Mouse (Mus musculus): ENCODE results near the gene Oxt.

Gene Oxt

GRCm38 (mm10) chr2:130575873-130576272, at the start of gene Oxt:
TSS of gene Oxt (plus strand) at chr2:130576173.
- DNase-seq (ENCODE audit: low spot score), result no peak

GRCm38 (mm10) chr2:130528457-130528856, 47.5 kb upstream of the Oxt start:
- no peak for DNase-seq (ENCODE audit: low spot score)

- no peak for DNase-seq (ENCODE audit: low spot score)
These were observed 46.7 kb upstream of the Oxt start for GRCm38 (mm10) chr2:130529290-130529689.

- no peak for DNase-seq (ENCODE audit: low spot score)
These were observed 46.0 kb upstream of the Oxt start for GRCm38 (mm10) chr2:130529925-130530324.

GRCm38 (mm10) chr2:130532201-130532600, 43.8 kb upstream of the Oxt start:
- no peak for DNase-seq (ENCODE audit: low spot score)

GRCm38 (mm10) chr2:130535017-130535416, 41.0 kb upstream of the Oxt start:
- DNase-seq (ENCODE audit: low spot score), result no peak

GRCm38 (mm10) chr2:130536890-130537289, 39.1 kb upstream of the Oxt start:
- DNase-seq (ENCODE audit: low spot score), result no peak

- DNase-seq (ENCODE audit: low spot score), result no peak
These were observed 37.0 kb upstream of the Oxt start for GRCm38 (mm10) chr2:130538876-130539546.

GRCm38 (mm10) chr2:130540266-130540665, 35.7 kb upstream of the Oxt start:
- DNase-seq (ENCODE audit: low spot score), result no peak

- no peak for DNase-seq (ENCODE audit: low spot score)
These were observed 29.0 kb upstream of the Oxt start for GRCm38 (mm10) chr2:130546957-130547356.

- DNase-seq (ENCODE audit: low spot score), result no peak
These were observed 21.1 kb upstream of the Oxt start for GRCm38 (mm10) chr2:130554841-130555240.

GRCm38 (mm10) chr2:130556292-130556691, 19.7 kb upstream of the Oxt start:
- no peak for DNase-seq (ENCODE audit: low spot score)

- no peak for DNase-seq (ENCODE audit: low spot score)
These were observed 18.5 kb upstream of the Oxt start for GRCm38 (mm10) chr2:130557462-130557861.

- no peak for DNase-seq (ENCODE audit: low spot score)
These were observed 18.0 kb upstream of the Oxt start for GRCm38 (mm10) chr2:130558015-130558414.

- DNase-seq (ENCODE audit: low spot score), result peak; percentile 90
These were observed 12.5 kb upstream of the Oxt start, which contains the start of gene Mrps26 for GRCm38 (mm10) chr2:130563212-130564055. TSS of gene Mrps26 (plus strand) at chr2:130563742.

GRCm38 (mm10) chr2:130564063-130564462, 11.9 kb upstream of the Oxt start:
- DNase-seq (ENCODE audit: low spot score), result no peak

GRCm38 (mm10) chr2:130564983-130565382, 11.0 kb upstream of the Oxt start:
- no peak for DNase-seq (ENCODE audit: low spot score)

GRCm38 (mm10) chr2:130568921-130569320, 7.1 kb upstream of the Oxt start:
- no peak for DNase-seq (ENCODE audit: low spot score)

- no peak for DNase-seq (ENCODE audit: low spot score)
These were observed 6.0 kb upstream of the Oxt start for GRCm38 (mm10) chr2:130569926-130570325.

GRCm38 (mm10) chr2:130574960-130575359, 1.0 kb upstream of the Oxt start:
- no peak for DNase-seq (ENCODE audit: low spot score)

GRCm38 (mm10) chr2:130576564-130576963, 591 bp downstream of the Oxt start:
- DNase-seq (ENCODE audit: low spot score), result peak; percentile 28

- DNase-seq (ENCODE audit: low spot score), result no peak
These were observed 1.0 kb downstream of the Oxt start for GRCm38 (mm10) chr2:130577021-130577420.

GRCm38 (mm10) chr2:130577632-130578031, 1.7 kb downstream of the Oxt start:
- DNase-seq (ENCODE audit: low spot score), result peak; percentile 45

Measured in ovary, postnatal 36 days (tissue).